Mouse (Mus musculus): ENCODE data around the gene Nt5m. TPM values are rescaled to one million over a fixed set of nuclear protein-coding genes. Genes with fewer than 3 reads are reported as not detected.

Nt5m gene
- total and polyA plus RNA-seq, 3 experiments: 26.6 to 29.1 TPM; not detected in 1

- TF ChIP-seq E2F4 (IDR thresholded peaks at IDR 0.05; ENCODE audit: borderline replicate concordance, low read depth, low read length) (no peak), POLR2AphosphoS5 (IDR thresholded peaks at IDR 0.05; ENCODE audit: borderline replicate concordance, low read depth, low read length) (no peak), TBP (IDR thresholded peaks at IDR 0.05; ENCODE audit: low read depth, low read length) (no peak), JUND (IDR thresholded peaks at IDR 0.05; ENCODE audit: low read depth, low read length) (no peak), MAZ (IDR thresholded peaks at IDR 0.05; ENCODE audit: low read depth, low read length) (no peak), MAFK (IDR thresholded peaks at IDR 0.05; ENCODE audit: borderline replicate concordance, low read depth, low read length) (no peak), TAL1 (IDR thresholded peaks at IDR 0.05; ENCODE audit: low read length) (no peak), MXI1 (IDR thresholded peaks at IDR 0.05; ENCODE audit: low read depth, low read length) (no peak)
- no peaks in the 10 kb centered on the region for H3K4me1 ChIP-seq (ENCODE audit: control insufficient read depth in 1 of 2, insufficient read depth in 2 of 2, low read length in 2 of 2)
- no peak for DNase-seq (ENCODE audit: low read depth, low spot score)
- no peak overlapping the region for H3K4me3 ChIP-seq (ENCODE audit: control insufficient read depth in 1 of 2, insufficient read depth in 1 of 2, low read depth in 2 of 2, low read length in 2 of 2)
- no peak overlapping the region for H3K9ac ChIP-seq (ENCODE audit: control insufficient read depth, low read depth, low read length, poor library complexity, severe bottlenecking)
- H3K27ac ChIP-seq (ENCODE audit: control insufficient read depth, low read depth, low read length): no peak overlapping the region
- H3K79me2 ChIP-seq (ENCODE audit: control insufficient read depth, insufficient read depth, low read length, poor library complexity): no peaks in the 10 kb centered on the region
- no peaks in the 10 kb centered on the region for H3K36me3 ChIP-seq (ENCODE audit: control insufficient read depth in 1 of 2, insufficient read depth in 2 of 2, low read length in 2 of 2)
- H3K27me3 ChIP-seq (ENCODE audit: control insufficient read depth in 1 of 2, insufficient read depth in 2 of 2, low read length in 2 of 2): peaks cover 2 to 3% of the 10 kb centered on the region in 2 experiments; a peak in 1 of 4 replicates
- no peaks in the 10 kb centered on the region for H3K9me3 ChIP-seq (replicated peaks; ENCODE audit: insufficient read depth, low read length)
Measured at GRCm38 (mm10) chr11:59911523-59911922, 72.3 kb downstream of the Nt5m start.

- H3K27ac ChIP-seq (ENCODE audit: control insufficient read depth, low read depth, low read length): no peak overlapping the region
- peaks cover 0 to 9% of the 10 kb centered on the region in 2 experiments; a peak in 2 of 4 replicates for H3K36me3 ChIP-seq (ENCODE audit: control insufficient read depth in 1 of 2, insufficient read depth in 2 of 2, low read length in 2 of 2)
- DNase-seq (ENCODE audit: low read depth, low spot score): no peak
- H3K27me3 ChIP-seq (ENCODE audit: control insufficient read depth in 1 of 2, insufficient read depth in 2 of 2, low read length in 2 of 2): 0 out of 4 replicates have a peak, but pooled peaks cover 0 to 2% of the 10 kb centered on the region in 2 experiments
- H3K4me1 ChIP-seq (ENCODE audit: control insufficient read depth in 1 of 2, insufficient read depth in 2 of 2, low read length in 2 of 2): peaks cover 9 to 12% of the 10 kb centered on the region in 2 experiments
- no peak overlapping the region for H3K9ac ChIP-seq (ENCODE audit: control insufficient read depth, low read depth, low read length, poor library complexity, severe bottlenecking)
- no peaks in the 10 kb centered on the region for H3K9me3 ChIP-seq (replicated peaks; ENCODE audit: insufficient read depth, low read length)
- TF ChIP-seq CHD1 (IDR thresholded peaks at IDR 0.05; ENCODE audit: low read depth, low read length) (no peak), GATA1 (IDR thresholded peaks at IDR 0.05; ENCODE audit: low read depth, low read length) (no peak), ZNF384 (IDR thresholded peaks at IDR 0.05; ENCODE audit: low read depth, low read length) (no peak), SMC3 (IDR thresholded peaks at IDR 0.05; ENCODE audit: low read depth, low read length) (no peak), ZMIZ1 (IDR thresholded peaks at IDR 0.05; ENCODE audit: low read depth, low read length) (no peak), TBP (IDR thresholded peaks at IDR 0.05; ENCODE audit: low read depth, low read length) (no peak), USF2 (IDR thresholded peaks at IDR 0.05; ENCODE audit: borderline replicate concordance in 1 of 2, insufficient read depth in 1 of 2, low read depth in 1 of 2, low read length in 2 of 2) (no peak), MAX (IDR thresholded peaks at IDR 0.05; ENCODE audit: low read length) (no peak), TAL1 (IDR thresholded peaks at IDR 0.05; ENCODE audit: low read length) (no peak)
- no peak overlapping the region for H3K4me3 ChIP-seq (ENCODE audit: control insufficient read depth in 1 of 2, insufficient read depth in 1 of 2, low read depth in 2 of 2, low read length in 2 of 2)
- no peaks in the 10 kb centered on the region for H3K79me2 ChIP-seq (ENCODE audit: control insufficient read depth, insufficient read depth, low read length, poor library complexity)
Measured at GRCm38 (mm10) chr11:59913702-59914101, 74.5 kb downstream of the Nt5m start.

Data from MEL (cell line).